Mouse (Mus musculus) retina, postnatal 7 days (tissue): ENCODE results near the gene Tmed8.
"Not testable (repeated sequence)": the region's sequence is repeated elsewhere in the genome, so short reads cannot be mapped to it uniquely, and the experiment has no call there.

ENCODE experiments used
- DNase-seq: peaks from one replicate; pipeline ENCODE4 v3.0.0-alpha.2; 2012; ENCODE audit warnings: low read depth, low spot score

Gene Tmed8

DNA sequence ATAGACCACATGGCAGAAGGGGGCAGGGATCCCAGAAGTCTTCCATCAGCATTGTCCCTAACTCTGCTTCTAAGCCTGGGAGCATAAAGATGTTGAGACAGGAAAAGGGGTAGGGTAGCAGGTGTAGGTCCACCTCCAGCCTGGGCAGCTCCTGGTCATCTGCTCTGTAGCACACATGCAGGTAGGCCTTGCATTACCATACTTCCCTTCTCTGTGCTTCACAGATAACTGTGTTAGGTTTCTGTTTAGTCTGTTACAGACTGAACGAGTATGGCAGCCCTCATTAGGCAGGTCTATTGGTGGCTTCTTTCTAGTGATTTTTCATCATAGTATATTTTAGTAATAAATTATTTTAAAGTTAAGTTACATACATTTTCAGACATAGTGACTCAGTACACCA lies 39.9 kb downstream of the Tmed8 start:
- no peak for DNase-seq

DNA sequence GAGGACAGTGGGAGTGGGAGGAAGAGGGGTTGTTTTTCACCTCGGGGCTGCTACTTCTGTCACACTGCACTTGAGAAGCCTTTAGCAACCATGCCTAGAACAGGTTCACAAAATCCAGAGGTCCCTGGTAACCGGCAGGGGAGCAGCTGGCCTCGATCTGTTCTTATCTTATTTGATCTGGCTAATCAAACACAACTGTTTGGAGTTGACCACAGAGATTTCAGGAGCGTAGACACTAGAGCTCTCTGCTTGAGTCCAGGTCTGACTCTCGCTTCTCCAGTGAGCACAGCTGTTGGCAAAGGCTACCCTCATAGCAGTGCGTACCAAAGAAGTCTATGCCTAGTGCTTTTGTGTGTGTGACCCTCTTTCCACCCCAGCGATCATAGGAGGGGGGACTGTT lies 42.2 kb downstream of the Tmed8 start:
- no peak for DNase-seq

DNA sequence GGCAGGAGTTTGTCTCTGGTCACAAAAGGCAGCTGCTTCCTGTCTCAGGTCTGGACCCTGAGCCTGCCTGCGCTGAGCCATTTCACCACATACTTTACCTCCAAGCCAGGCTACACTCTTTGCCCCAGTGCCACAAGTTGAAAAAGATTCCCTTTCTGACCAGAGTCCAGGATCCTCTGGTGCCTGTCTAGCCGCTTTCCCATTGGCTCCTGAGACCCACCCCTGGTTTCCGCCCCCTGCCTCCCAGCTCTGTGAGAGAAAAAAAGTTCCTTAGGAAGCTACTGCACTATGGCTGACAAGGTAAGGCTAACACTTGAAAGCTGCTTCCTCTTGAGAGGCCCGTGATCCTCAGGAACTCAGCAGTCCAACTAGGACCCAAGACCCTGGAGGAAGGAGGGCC lies 42.9 kb downstream of the Tmed8 start:
- no peak for DNase-seq

DNA sequence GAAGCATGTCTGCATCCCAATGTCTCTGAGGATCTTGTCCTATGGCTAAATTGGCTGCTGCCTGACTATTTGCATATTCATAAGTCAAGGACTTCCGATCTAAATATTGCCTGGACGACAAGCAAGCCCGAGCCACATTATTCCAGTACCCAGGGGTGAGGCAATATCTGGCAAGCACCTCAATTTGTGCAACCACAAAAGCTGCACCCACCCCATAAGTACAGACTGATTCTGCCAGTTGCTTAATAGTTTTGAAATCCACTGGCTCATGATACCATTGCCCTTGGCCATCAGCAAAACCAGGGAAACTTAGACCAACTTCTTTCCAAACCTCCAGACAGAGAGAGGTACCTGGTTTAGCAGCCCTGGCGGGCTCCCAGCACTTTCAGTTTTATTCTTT lies 45.8 kb downstream of the Tmed8 start:
- DNase-seq = not testable (repeated sequence)

DNA sequence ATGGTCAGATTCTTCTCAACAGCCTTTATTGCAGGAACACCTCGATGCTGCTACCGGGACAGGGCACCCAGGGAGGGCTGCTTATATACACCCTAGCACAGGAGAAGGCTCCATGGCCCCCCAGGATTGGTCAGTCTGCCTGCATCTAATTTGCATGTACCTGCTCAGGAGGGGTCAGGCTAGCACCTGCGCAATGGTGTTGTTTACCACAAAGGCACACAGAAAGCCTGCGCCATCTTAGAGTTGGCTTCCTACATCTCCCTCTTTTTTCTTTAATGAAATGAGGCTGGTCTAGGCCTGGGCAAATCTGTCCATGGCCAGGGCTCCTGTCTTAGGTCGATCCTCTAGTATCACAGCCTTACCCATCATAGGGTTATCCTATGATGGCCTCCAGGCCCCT lies 50.8 kb downstream of the Tmed8 start:
- no peak for DNase-seq

DNA sequence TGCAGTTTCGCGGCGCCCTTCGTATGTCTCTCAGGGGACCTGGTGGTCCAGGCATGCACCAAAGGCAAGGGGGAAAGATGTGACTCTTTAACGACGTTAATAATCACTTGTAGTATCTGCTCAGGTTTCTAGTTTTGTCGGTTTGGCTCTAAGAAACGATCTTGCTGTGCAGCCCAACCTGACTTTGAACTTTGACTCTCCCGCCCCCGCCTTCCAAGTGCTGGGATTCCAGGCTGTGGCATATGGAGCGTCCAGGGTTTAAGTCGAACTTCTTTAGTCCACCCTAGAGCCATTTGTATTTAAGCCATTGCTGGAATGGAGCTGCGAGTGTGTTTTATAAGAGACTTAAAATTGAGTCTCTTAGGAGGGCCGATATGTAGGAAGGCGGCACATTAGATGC lies 52.1 kb downstream of the Tmed8 start:
- no peak for DNase-seq

DNA sequence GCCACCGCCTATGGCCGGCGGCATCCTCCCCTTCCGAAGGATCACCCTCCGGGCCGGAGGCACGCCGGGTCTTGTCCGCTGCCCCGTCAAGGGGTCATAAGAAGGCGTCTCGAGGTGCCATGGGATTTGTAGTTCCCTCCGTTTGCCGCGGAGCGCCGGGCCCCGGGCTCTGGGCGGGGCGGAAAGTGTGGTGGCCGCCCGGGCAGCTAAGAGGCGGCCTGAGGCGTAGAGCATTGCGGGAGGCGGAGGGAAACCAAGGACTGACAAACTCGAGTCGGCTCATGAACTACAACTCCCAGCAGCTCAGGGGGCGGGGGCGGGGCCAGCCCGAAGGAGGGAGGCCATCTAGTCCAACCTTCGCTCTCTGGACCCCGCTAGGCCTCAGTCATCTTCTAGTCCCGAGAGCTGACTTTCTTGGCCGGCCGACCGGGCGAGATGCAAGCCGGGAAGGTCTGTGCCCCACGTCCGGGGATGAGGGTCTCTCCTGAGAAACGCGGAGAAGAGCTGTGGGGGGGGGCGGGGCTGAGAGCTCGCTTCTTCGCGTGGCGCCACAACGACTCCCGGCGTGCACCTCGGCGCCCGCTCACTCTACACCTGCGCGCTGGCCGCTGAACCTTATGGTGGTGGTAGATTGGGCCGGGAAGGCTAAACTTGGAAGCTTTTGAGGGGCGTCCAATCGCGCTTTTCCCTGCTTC lies 52.7 kb downstream of the Tmed8 start, which contains the start of gene Pomt2:
Gene Pomt2 (minus strand): TSS at position 574 of the 695 bp plus-strand sequence.
- DNase-seq = peak; percentile 90

DNA sequence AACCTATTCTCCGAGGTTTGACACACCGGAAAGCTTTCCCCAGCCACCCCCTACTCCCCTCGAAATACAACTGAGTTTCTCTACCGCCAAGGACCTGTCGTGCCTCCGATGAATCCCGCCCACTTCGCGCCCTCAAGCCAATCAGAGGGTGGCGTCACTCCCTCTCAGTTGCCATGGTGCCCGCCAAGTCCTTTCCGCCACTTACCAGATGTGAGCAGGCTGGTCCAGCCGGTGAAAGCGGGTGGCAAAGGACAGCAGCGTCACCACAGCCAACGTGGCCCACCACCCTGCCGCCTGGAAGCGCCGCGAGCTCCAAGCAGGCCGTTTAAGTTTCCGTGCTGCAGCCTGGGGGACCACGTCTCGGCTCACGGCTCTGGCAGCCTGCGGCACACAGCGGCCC lies 53.3 kb downstream of the Tmed8 start, which contains the start of gene Gstz1:
Gene Gstz1 (plus strand): TSS at position 200 of the 400 bp plus-strand sequence.
- peak; percentile 74 for DNase-seq

DNA sequence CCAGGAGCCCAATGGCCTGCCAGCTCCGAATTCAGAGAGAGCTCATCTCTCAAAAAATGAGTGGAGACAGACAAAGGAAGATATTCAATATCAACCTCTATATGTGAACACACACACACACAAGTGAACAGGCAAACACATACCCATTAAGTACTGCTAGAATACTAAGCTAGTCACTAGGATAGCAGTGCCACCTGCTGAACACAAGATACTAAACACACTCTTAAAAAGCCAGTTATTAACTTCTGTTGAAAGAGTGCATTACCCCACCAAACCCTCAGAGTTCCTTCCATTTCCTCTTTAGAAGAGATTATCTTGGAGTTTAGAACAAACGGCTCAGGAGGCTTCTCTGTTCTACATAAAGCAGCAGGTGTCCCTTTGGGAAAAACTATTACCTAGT lies 58.1 kb downstream of the Tmed8 start:
- DNase-seq = no peak

DNA sequence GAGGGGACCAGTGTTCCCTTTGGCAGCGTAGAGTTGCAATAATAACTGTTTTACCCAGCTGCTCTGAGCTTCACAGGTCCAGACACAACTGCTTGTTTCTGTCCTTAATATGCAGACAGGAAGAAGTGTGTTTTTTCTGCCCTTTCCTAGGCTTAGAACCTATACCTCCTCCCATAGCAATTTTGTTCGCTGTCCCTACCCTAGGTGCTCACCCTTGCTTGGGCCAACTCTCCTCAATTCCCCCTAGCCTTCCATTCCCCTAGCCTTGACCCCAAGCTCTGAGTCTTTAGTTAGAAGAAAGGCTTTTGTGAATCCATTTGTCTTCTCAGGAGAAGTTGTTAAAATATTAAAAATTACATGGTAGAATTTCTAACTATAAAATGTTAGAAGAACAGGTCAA lies 61.5 kb downstream of the Tmed8 start:
- no peak for DNase-seq

DNA sequence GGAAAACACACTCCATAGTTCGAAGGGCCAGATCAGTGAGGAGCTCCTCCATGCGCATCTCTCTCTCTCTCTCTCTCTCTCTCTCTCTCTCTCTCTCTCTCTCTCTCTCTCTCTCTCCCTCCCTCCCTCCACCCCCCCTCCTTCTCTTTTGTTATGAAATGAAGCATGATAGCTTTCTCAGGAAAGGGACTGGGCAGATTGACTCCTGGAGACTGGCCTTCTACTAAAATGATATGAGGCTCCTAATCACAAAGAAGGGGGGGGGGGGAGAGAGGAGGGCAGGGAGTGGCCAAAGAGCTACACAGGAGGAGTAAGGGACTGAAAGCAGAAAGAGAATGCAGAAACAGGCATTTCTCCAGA lies 61.9 kb downstream of the Tmed8 start:
- no peak for DNase-seq

DNA sequence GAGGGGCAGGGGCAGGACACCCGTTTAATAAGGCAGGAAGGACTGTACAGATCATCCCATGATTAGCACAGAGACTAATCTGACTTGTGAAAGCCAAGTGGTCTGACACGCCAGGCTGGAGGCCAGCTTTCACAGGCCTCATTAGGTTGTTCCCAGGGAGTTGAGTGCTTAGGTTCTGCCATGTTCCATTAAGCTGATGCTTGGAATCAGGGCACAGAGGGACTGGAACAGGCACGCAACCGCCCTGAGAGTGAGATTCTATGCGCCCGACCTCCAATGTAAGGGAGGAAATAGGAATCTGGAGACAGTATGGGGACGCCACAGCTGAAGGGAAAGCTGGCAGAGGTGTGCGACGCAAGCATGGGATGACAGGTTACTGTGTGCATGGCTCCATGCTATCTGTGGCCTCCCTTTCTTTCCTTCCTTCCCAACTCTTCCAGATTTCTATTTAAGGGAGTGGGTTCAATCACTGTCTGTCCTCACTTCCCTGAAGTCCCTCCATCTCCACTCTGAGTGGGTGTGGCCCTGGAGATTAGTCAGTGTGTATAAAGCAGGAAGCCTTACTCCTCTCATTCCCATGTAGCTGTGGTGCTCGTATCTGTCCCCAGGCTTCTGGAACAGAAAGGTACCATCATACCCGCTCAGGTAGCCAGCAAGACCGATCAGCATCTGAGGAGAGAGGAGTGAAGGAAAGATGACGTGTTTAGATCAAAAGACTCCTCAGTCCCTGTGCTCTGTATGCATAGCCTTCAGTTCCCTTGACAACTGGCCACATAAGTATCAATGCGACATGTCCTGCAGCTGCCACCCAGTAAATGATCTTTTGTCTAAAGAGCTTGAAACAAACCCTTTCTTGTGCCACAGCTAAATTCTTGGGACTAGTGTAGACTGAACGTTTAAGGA lies 62.6 kb downstream of the Tmed8 start:
- peak; percentile 72 for DNase-seq

DNA sequence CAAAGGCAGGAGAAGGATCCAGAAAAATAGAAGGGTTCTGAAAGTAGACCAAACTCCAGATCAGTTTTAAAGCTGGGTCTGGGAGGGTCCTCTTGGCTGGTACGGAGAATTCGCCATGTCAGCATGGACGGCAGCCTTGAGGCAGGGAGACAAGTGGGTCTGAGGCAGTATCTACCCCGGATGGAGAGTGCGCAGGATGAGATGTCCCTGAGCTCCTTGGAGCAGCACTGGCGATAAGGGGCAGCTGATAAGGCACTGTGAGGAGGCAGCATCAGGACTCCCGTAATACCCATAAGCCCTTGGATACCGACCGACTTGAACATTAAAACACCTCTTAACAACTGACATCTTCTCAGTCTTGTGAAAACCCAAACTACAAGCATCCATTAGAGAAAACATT lies 67.5 kb downstream of the Tmed8 start:
- no peak for DNase-seq

DNA sequence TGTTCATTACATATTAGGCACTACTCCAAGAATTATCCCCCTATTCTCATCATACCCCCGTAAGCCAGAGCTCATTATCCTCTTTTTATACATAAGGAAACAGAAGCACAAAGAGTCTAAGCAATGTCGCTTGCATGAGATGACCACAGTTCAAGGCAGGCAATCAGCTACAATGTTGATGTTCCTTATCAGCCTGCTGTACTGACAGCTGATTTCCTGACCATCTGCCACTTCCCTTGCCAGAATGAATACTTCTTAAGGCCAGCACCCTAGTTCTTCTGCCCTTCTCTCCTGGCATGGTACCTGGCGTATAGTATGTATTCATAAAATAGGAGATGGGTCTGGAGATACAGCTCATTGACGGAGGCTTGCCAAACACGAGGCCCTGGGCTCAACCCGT lies 68.0 kb downstream of the Tmed8 start:
- DNase-seq = no peak

DNA sequence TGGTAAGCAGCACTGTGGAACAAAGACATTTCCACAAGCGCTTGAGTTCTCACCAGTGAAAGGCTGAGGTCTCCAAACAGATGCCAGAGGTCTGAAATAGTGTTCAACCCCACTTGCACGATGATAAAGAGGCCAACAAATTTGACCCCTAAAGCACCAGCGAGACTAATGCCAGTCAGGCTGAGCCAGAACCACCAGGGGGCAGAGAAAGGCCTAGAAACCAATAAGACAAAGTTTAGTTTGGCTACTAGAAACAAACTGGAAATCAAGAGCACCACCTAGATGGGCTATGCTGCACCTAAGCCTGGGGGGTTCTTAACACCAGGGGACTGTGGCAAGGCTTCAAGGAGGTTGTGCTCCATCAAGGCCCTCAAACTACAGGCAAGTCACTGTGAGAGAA lies 68.6 kb downstream of the Tmed8 start:
- no peak for DNase-seq

DNA sequence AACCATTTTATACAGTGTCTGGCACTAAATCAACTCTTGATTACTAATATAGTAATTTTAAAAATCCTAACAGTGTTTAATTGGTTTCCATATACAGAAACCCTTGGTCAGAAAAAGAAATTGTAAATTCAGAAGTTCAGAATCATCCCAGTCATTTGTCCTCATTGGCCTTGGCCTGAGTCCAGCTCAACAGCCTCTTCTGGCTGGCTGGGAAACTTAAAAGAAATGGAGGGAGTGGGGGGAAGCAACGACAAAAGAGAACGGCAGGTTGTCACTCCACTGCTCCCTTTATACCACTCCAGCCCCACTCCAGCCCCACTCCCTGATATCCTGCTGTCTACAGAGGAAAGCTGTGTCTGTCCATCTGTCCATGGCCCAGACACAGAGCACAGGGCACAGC lies 69.1 kb downstream of the Tmed8 start:
- no peak for DNase-seq

DNA sequence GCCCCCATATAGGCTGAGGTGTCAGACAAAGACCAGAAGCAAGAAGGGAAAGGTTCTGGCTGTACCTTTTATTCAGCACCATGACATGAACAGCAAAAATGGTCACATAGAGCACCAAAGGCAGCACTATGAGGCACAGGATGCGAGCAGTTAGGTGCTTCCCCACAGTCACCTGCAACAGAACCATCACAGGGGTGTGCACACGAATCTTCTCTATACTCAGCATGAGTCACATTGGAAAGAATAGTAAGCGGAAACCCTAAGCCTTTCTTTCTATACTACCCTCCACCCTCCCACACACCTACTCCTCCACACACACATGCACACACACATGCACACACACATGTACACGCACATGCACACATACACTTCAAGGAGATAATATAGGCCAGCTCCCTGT lies 70.0 kb downstream of the Tmed8 start:
- no peak for DNase-seq

DNA sequence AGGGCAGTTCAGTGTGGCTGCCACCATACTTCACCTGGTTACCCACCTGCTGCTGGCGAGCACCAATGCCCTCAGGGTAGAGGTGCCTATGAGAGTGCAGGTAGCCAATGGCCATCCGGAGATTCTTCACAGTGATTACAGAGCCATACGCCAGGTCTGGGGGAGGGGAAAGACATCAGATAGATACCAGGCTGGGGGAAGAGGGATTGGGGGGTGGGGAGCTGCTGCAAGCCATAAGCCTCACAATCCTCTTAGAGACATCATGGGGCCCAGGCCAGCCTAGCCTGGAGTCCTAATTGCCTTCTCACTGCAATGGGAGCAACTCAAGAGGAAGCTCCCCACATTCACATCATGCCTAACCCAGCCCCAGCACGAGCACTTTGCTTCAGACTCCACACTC lies 73.0 kb downstream of the Tmed8 start:
- DNase-seq = peak; percentile 82

DNA sequence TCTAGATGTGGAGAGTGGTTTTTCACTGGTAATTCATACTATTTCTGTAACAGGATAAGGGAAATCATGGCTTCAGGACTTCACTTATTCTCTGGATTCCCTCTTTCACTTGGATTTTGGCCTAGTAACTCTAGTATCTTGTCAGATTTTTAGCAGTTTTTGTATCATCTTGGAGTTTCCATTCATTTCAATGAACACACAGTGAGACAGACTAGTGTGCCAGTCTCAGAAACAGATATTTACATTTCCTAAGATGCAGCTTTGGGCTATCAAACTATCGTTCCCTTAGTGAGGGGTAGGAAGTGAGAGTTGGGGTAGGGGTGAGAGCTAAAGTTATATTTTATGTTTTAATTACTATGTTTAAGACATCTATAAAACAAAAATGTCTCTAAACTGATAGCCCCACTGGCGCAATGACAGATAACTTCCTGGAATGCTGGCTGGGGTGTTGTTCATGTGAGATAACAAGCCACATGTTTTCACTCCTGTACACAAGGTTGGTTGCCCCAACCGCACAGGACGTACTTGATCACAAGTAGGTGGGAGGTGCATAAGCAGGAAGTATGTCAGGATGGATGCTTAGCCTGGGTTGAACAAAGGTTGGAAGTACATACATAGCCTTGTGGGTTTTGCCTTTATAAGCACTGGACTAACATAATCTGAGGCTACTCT lies 78.2 kb downstream of the Tmed8 start:
- DNase-seq = no peak
